Mouse (Mus musculus) heart, adult 2 months (tissue): ENCODE results near the gene Tceanc. TPM values are rescaled to one million over a fixed set of nuclear protein-coding genes. Genes with fewer than 3 reads are reported as not detected.

Experiments
- DNase-seq, 2 experiments: peaks; one replicate each; pipeline ENCODE4 v3.0.0; 2021
- H3K27ac ChIP-seq: fragments of 200-600 bp; 2 replicates; pipeline ENCODE4 v1.8.1; 2022
- H3K27me3 ChIP-seq: fragments of 200-500 bp; 2 replicates; pipeline ENCODE4 v1.6.1; 2012; ENCODE audit warnings: mild to moderate bottlenecking, low read length, inconsistent platforms, mixed read lengths; ENCODE audit not compliant: control insufficient read depth, insufficient read depth
- H3K36me3 ChIP-seq: fragments of 200-500 bp; 2 replicates; pipeline ENCODE4 v1.6.1; 2012; ENCODE audit warnings: low read length, inconsistent platforms; ENCODE audit not compliant: control insufficient read depth, insufficient read depth
- H3K4me1 ChIP-seq: fragments of 200-500 bp; 2 replicates; pipeline ENCODE4 v1.6.1; 2011; ENCODE audit warnings: low read length; ENCODE audit not compliant: control insufficient read depth, insufficient read depth
- H3K4me3 ChIP-seq: fragments of 200-600 bp; 2 replicates; pipeline ENCODE4 v1.8.1; 2022
- H3K79me2 ChIP-seq: fragments of 200-500 bp; replicated peaks from 2 replicates; pipeline ENCODE4 v1.6.1; 2012; ENCODE audit warnings: mild to moderate bottlenecking, inconsistent platforms, low read length, moderate library complexity, mixed read lengths; ENCODE audit not compliant: control insufficient read depth, insufficient read depth
- H3K9ac ChIP-seq: fragments of 200-500 bp; 2 replicates; pipeline ENCODE4 v1.6.1; 2012; ENCODE audit warnings: low read depth, mild to moderate bottlenecking, control low read depth, inconsistent platforms, low read length, mixed read lengths
- CTCF ChIP-seq: fragments of 200-600 bp; IDR thresholded peaks from 2 replicates; pipeline ENCODE4 v1.8.1; 2022; ENCODE audit warnings: antibody characterized with exemption, mild to moderate bottlenecking, moderate library complexity
- EP300 ChIP-seq: fragments of 200-500 bp; IDR thresholded peaks from 2 replicates; pipeline ENCODE4 v1.6.1; 2011; ENCODE audit warnings: low read depth, low read length, control low read depth; ENCODE audit not compliant: insufficient read depth
- POLR2A ChIP-seq: fragments of 200-500 bp; IDR thresholded peaks from 2 replicates; pipeline ENCODE4 v1.6.1; 2011; ENCODE audit warnings: mild to moderate bottlenecking, low read depth, low read length, control low read depth; ENCODE audit not compliant: insufficient read depth
- WGBS: fragments of 180-500 bp; shearing (Covaris S2); methylation state at CpG from one replicate; pipeline ENCODE4 v1.1.7; 2018; 5-methylcytosine and 5-hydroxymethylcytosine counted together
- intact Hi-C: fragments of 180-260 bp; cut with DNase I; formaldehyde crosslinking; loops from one replicate; pipeline ENCODE4 v1.15.1; 2025
- long read RNA-seq: library from polyadenylated mRNA; stranded (forward); transcript quantifications from one replicate; pipeline ENCODE4 v2.0.0, GENCODE M21; 2021
- polyA plus RNA-seq: library from polyadenylated mRNA; depleted of rRNA; stranded (reverse); fragments of >200 nt; gene quantifications from 2 replicates; pipeline ENCODE4 v1.2.3, GENCODE M21; 2012; rRNA removed
- total RNA-seq, 2 experiments: library from RNA; stranded (reverse); gene quantifications; 2 replicates each; pipeline ENCODE4 v1.2.3; 2021

Tceanc gene
- total RNA-seq (1 to 10 TPM; 1.8 to 2.2 TPM), polyA plus RNA-seq (0.70 and 0.91 TPM in 2 replicates)
- long read RNA-seq, full-length matches to known transcripts: 3 of 5 reads
- long read RNA-seq, partial matches to known transcripts: 2 of 5 reads
- long read RNA-seq, other reads (novel, unspliced or antisense): 0 of 5 reads

GRCm38 (mm10) chrX:166518345-166518744, at the start of gene Tceanc:
TSS of gene Tceanc (minus strand) at chrX:166518567.
- intact Hi-C loops: no loop called here
- peak in 1 of 2 experiments; percentile 10 for DNase-seq
- Histone ChIP-seq H3K4me3 (no peak within 1 kb of the TSS), H3K36me3 (no peaks in the 10 kb centered on the region), H3K27ac (no peak within 1 kb of the TSS), H3K4me1 (no peaks in the 10 kb centered on the region; the same call in 1 of the 2 replicates), H3K27me3 (no peaks in the 10 kb centered on the region), H3K79me2 (no peaks in the 10 kb centered on the region), H3K9ac (no peak within 1 kb of the TSS)
- 63% methylated on average over 16 of the region's 16 CpGs for WGBS
- TF ChIP-seq EP300 (no peak), POLR2A (no peak), CTCF (no peak)

GRCm38 (mm10) chrX:166565983-166566382, 47.6 kb upstream of the Tceanc start:
- Histone ChIP-seq H3K9ac (no peak overlapping the region), H3K4me3 (no peak overlapping the region), H3K27ac (no peak overlapping the region), H3K79me2 (no peaks in the 10 kb centered on the region), H3K36me3 (no peaks in the 10 kb centered on the region), H3K27me3 (no peaks in the 10 kb centered on the region), H3K4me1 (no peaks in the 10 kb centered on the region)
- intact Hi-C loops: no loop called here
- DNase-seq: no peak
- 89% methylated on average over 6 of the region's 6 CpGs for WGBS
- TF ChIP-seq EP300: no peak
- TF ChIP-seq POLR2A: no peak
- TF ChIP-seq CTCF: no peak

DNA sequence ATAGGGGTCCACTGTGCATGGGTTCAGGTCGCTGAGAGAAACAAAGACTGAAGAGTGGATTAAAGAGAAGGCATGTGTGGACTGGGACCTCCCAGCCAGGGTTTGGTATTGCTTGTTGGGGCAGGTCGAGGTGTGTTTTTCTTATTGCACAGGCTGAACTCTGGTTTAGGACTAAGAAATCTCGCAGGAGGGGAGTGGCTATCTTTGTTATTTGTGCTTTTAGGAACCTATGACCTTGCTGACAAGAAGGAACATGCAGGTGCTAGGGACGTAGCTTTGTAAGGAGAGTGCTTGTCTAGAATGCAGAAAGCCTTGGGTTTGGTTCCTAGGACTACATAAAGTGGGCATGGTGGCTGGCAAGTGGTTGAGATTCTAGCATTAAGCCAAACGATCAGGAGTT, 47.0 kb upstream of the Tceanc start:
- Histone ChIP-seq H3K36me3 (no peaks in the 10 kb centered on the region), H3K79me2 (no peaks in the 10 kb centered on the region), H3K4me1 (no peaks in the 10 kb centered on the region), H3K27me3 (no peaks in the 10 kb centered on the region), H3K9ac (no peak overlapping the region), H3K27ac (no peak overlapping the region), H3K4me3 (no peak overlapping the region)
- TF ChIP-seq CTCF (no peak), POLR2A (no peak), EP300 (no peak)
- WGBS: 66% methylated on average over 5 of the region's 5 CpGs
- no peak for DNase-seq
- intact Hi-C loops: no loop called here

DNA sequence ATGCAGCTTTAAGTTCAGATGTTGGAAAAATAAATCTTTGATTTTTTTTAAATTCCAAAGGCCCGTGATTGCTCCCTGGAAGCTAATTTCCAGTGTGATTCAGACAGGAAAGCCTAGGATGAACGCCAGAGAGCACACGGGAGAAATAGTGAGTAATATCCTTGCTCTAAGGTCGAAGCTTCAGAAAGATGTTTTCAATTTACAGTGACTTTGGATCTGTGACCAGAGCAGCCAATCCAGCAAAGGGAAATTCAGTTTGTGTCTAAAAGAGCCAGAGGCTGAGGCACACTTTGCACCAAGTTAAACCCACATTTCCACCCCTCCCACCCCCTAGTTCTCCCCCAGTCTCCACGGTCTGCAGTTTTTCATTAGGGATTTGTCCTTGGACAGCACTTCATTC, 46.5 kb upstream of the Tceanc start:
- H3K9ac ChIP-seq: no peak overlapping the region
- WGBS: 47% methylated on average over 5 of the region's 5 CpGs
- no peaks in the 10 kb centered on the region for H3K36me3 ChIP-seq
- DNase-seq: no peak
- no peak overlapping the region for H3K4me3 ChIP-seq
- H3K27ac ChIP-seq: no peak overlapping the region
- H3K4me1 ChIP-seq: no peaks in the 10 kb centered on the region
- H3K79me2 ChIP-seq: no peaks in the 10 kb centered on the region
- H3K27me3 ChIP-seq: no peaks in the 10 kb centered on the region
- intact Hi-C loops: no loop called here
- TF ChIP-seq POLR2A: no peak
- TF ChIP-seq CTCF: no peak
- no peak for TF ChIP-seq EP300

- Histone ChIP-seq H3K36me3 (no peaks in the 10 kb centered on the region), H3K4me1 (no peaks in the 10 kb centered on the region), H3K4me3 (no peak overlapping the region), H3K9ac (no peak overlapping the region), H3K79me2 (no peaks in the 10 kb centered on the region), H3K27me3 (no peaks in the 10 kb centered on the region), H3K27ac (no peak overlapping the region)
- 48% methylated on average over 3 of the region's 3 CpGs for WGBS
- DNase-seq: no peak
- no peak for TF ChIP-seq CTCF
- no peak for TF ChIP-seq EP300
- TF ChIP-seq POLR2A: no peak
- intact Hi-C loops: no loop called here
Observed at GRCm38 (mm10) chrX:166559333-166559732, 41.0 kb upstream of the Tceanc start.

- WGBS: 75% methylated on average over 7 of the region's 7 CpGs
- Histone ChIP-seq H3K4me1 (no peaks in the 10 kb centered on the region), H3K9ac (no peak overlapping the region), H3K27ac (no peak overlapping the region), H3K36me3 (no peaks in the 10 kb centered on the region), H3K27me3 (no peaks in the 10 kb centered on the region), H3K4me3 (no peak overlapping the region), H3K79me2 (no peaks in the 10 kb centered on the region)
- TF ChIP-seq EP300 (no peak), POLR2A (no peak), CTCF (no peak)
- DNase-seq: no peak
- intact Hi-C loops: no loop called here
Observed at GRCm38 (mm10) chrX:166552355-166552754, 34.0 kb upstream of the Tceanc start.
